Mouse (Mus musculus): ENCODE results near the gene Tacc3. TPM values are rescaled to one million over a fixed set of nuclear protein-coding genes. Genes with fewer than 3 reads are reported as not detected.

Tacc3 gene
- polyA plus RNA-seq, 1 experiment from 2014 or later = 127 TPM

DNA sequence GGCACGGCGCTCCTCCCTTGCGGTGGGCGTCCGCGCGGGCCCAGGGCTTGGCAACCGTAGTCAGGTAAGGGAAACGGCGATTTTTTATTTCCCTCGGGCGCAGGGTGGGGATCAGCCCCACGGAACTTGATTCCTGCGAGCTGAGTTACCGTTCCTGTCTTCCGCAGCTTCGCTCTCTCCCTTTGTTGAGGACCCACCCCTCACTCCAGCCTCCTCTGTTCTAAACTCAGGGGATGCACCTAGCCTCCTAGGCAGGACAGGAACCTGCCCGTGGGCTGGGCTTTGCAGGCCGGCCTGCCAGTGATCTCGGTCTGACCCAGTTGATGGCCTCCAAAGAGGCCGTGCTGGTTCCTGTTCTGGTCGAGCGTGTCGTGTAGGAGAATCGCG lies 729 bp downstream of the Tacc3 start:
- H3K9ac ChIP-seq (ENCODE audit: low read depth, low read length) = peak overlapping the region; percentile 79
- DNase-seq (ENCODE audit: low spot score) (no peak), ATAC-seq (ENCODE audit: low read depth) (0 out of 2 replicates have a peak, but pooled peaks have one; percentile 0)
- peaks cover 47% of the 10 kb centered on the region for H3K36me3 ChIP-seq (ENCODE audit: control insufficient read depth, insufficient read depth, low read length)
- H3K4me1 ChIP-seq (ENCODE audit: control insufficient read depth, insufficient read depth, low read length) = peaks cover 14% of the 10 kb centered on the region
- no peaks in the 10 kb centered on the region for H3K27me3 ChIP-seq (replicated peaks; ENCODE audit: control insufficient read depth, insufficient read depth, low read length)
- peak overlapping the region; percentile 77 for H3K4me3 ChIP-seq (ENCODE audit: low read depth, low read length)
- H3K9me3 ChIP-seq (ENCODE audit: control insufficient read depth, low read length) = no peaks in the 10 kb centered on the region
- WGBS = under 1% methylated on average over 26 of the region's 26 CpGs
- H3K27ac ChIP-seq (replicated peaks; ENCODE audit: low read depth, low read length) = peak overlapping the region; percentile 72; the same call in 1 of the 2 replicates
- peak overlapping the region; percentile 87 for H3K4me2 ChIP-seq (ENCODE audit: low read depth, low read length)

DNA sequence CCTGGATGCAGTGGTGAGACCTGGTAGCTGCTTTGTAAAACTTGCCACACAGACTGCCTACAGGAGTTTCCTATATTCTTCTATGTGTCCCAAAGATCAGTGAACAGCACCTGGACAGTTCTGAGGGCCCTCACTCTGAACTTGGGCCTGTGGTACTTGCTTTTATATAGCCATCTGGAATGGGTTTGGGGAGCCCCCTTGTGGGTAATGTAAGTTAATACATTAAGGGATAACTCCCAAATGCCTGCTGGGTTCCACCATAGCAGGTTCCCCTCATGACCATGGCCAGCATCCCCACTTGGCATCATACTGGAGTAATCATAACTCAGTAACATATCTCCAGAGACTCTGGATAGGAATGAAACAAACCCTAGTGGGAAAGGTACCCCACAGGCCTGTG lies 10.3 kb downstream of the Tacc3 start:
- Histone ChIP-seq H3K27ac (replicated peaks; ENCODE audit: low read depth, low read length) (no peak overlapping the region), H3K27me3 (replicated peaks; ENCODE audit: control insufficient read depth, insufficient read depth, low read length) (no peaks in the 10 kb centered on the region), H3K4me2 (ENCODE audit: low read depth, low read length) (no peak overlapping the region), H3K36me3 (ENCODE audit: control insufficient read depth, insufficient read depth, low read length) (peaks cover 82% of the 10 kb centered on the region), H3K9ac (ENCODE audit: low read depth, low read length) (no peak overlapping the region), H3K4me3 (ENCODE audit: low read depth, low read length) (no peak overlapping the region), H3K4me1 (ENCODE audit: control insufficient read depth, insufficient read depth, low read length) (no peaks in the 10 kb centered on the region), H3K9me3 (ENCODE audit: control insufficient read depth, low read length) (no peaks in the 10 kb centered on the region)
- ATAC-seq (ENCODE audit: low read depth) (no peak), DNase-seq (ENCODE audit: low spot score) (peak; percentile 55)

DNA sequence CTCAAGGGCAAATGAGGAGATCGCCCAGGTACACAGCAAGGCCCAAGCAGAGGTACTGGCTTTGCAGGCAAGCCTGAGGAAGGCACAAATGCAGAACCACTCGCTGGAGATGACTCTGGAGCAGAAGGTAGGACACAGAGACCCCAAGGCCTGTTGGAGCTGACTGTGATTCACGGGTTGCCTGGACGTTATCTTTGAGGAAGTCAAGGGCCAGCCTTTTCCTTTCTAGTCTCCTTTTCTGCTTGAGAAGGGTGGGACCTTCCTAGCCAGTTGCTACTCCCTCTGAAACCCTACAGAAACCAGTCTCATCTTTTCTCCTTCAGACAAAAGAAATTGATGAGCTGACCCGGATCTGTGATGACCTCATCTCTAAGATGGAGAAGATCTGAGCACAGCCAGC lies 13.7 kb downstream of the Tacc3 start:
- H3K4me2 ChIP-seq (ENCODE audit: low read depth, low read length) = no peak overlapping the region
- H3K27me3 ChIP-seq (replicated peaks; ENCODE audit: control insufficient read depth, insufficient read depth, low read length) = no peaks in the 10 kb centered on the region
- peaks cover 60% of the 10 kb centered on the region for H3K36me3 ChIP-seq (ENCODE audit: control insufficient read depth, insufficient read depth, low read length)
- ATAC-seq (ENCODE audit: low read depth) (no peak), DNase-seq (ENCODE audit: low spot score) (no peak)
- 86% methylated on average over 5 of the region's 5 CpGs for WGBS
- no peaks in the 10 kb centered on the region for H3K4me1 ChIP-seq (ENCODE audit: control insufficient read depth, insufficient read depth, low read length)
- no peak overlapping the region for H3K9ac ChIP-seq (ENCODE audit: low read depth, low read length)
- H3K4me3 ChIP-seq (ENCODE audit: low read depth, low read length) = no peak overlapping the region
- no peak overlapping the region for H3K27ac ChIP-seq (replicated peaks; ENCODE audit: low read depth, low read length)
- H3K9me3 ChIP-seq (ENCODE audit: control insufficient read depth, low read length) = no peaks in the 10 kb centered on the region

DNA sequence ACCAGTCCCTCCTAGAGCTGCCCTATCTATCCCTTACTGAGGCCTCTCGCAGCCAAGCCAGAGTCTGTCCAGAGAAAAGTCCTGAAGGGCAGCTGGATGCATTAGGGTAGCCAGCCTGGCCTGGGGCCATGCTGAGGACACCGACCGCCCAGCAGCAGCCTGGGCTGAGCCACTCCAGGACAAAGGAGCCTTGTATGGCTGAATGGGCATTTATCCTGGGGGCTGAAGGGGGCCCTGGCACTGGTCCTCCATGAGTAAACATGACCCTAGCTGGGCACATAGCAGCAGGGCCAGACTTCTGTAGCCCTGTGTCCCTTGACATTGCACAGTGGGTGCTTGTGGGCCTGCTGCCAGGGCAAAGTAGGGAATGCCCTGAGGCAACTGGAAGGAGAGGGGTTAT lies 16.5 kb downstream of the Tacc3 start:
- 56% methylated on average over 3 of the region's 3 CpGs for WGBS
- DNase-seq (ENCODE audit: low spot score) (no peak), ATAC-seq (ENCODE audit: low read depth) (peak; percentile 56; the same call in 1 of the 2 replicates)
- H3K9ac ChIP-seq (ENCODE audit: low read depth, low read length) = no peak overlapping the region
- peaks cover 33% of the 10 kb centered on the region for H3K36me3 ChIP-seq (ENCODE audit: control insufficient read depth, insufficient read depth, low read length)
- H3K4me3 ChIP-seq (ENCODE audit: low read depth, low read length) = no peak overlapping the region
- 0 out of 2 replicates have a peak overlapping the region, but pooled peaks have one; percentile 16 for H3K27ac ChIP-seq (replicated peaks; ENCODE audit: low read depth, low read length)
- no peaks in the 10 kb centered on the region for H3K9me3 ChIP-seq (ENCODE audit: control insufficient read depth, low read length)
- H3K4me2 ChIP-seq (ENCODE audit: low read depth, low read length) = no peak overlapping the region
- no peaks in the 10 kb centered on the region for H3K4me1 ChIP-seq (ENCODE audit: control insufficient read depth, insufficient read depth, low read length)
- no peaks in the 10 kb centered on the region for H3K27me3 ChIP-seq (replicated peaks; ENCODE audit: control insufficient read depth, insufficient read depth, low read length)

DNA sequence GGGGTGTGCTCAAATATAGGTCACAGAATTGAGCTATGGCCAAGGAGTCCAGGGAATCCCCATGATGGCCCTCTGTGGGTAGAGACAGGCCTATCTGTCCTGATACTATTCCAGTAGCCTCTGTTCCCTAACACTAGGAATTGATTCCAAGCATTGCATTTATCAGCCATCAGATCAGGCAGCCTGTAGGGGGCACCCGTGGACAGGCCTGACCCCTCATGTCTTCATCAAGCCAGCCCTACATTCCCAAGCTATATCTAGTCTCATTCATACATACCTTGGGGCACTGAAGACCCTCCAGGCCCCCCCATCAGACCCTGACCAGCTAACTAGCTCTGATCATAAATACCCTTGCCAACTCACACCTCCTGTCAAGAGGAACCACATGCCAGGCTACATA lies 18.0 kb downstream of the Tacc3 start:
- ATAC-seq (ENCODE audit: low read depth) = 0 out of 2 replicates have a peak, but pooled peaks have one; percentile 32
- no peak overlapping the region for H3K4me3 ChIP-seq (ENCODE audit: low read depth, low read length)
- WGBS = 10% methylated on average over 1 of the region's 1 CpGs
- no peaks in the 10 kb centered on the region for H3K4me1 ChIP-seq (ENCODE audit: control insufficient read depth, insufficient read depth, low read length)
- H3K9ac ChIP-seq (ENCODE audit: low read depth, low read length) = no peak overlapping the region
- H3K27ac ChIP-seq (replicated peaks; ENCODE audit: low read depth, low read length) = no peak overlapping the region
- peaks cover 17% of the 10 kb centered on the region; the same call in 1 of the 2 replicates for H3K36me3 ChIP-seq (ENCODE audit: control insufficient read depth, insufficient read depth, low read length)
- DNase-seq (ENCODE audit: low spot score) = peak; percentile 59
- no peak overlapping the region for H3K4me2 ChIP-seq (ENCODE audit: low read depth, low read length)
- no peaks in the 10 kb centered on the region for H3K27me3 ChIP-seq (replicated peaks; ENCODE audit: control insufficient read depth, insufficient read depth, low read length)
- H3K9me3 ChIP-seq (ENCODE audit: control insufficient read depth, low read length) = no peaks in the 10 kb centered on the region

DNA sequence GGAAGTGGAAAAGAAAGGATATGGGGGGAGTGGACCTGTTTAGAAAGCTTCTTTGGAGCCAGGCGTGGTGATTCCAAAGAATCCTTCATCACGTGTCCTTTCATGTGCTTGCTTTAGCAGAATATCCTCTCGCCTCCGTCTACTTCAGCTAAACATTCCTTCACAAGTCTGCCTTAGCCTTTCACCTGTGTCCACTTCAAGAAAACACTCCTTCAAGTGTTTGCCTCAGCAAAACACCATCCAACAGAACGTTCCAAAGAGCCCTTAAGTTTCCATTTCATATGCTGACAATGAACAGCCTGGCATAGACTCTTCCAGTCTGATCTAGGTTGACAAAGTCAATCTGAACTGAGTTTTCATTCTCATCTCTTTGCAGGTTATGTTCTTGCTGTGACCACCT lies 20.3 kb downstream of the Tacc3 start:
- no peak overlapping the region for H3K9ac ChIP-seq (ENCODE audit: low read depth, low read length)
- no peaks in the 10 kb centered on the region for H3K27me3 ChIP-seq (replicated peaks; ENCODE audit: control insufficient read depth, insufficient read depth, low read length)
- no peak overlapping the region for H3K4me2 ChIP-seq (ENCODE audit: low read depth, low read length)
- 0 out of 2 replicates have a peak, but pooled peaks cover 2% of the 10 kb centered on the region for H3K4me1 ChIP-seq (ENCODE audit: control insufficient read depth, insufficient read depth, low read length)
- 77% methylated on average over 5 of the region's 5 CpGs for WGBS
- H3K9me3 ChIP-seq (ENCODE audit: control insufficient read depth, low read length) = no peaks in the 10 kb centered on the region
- H3K27ac ChIP-seq (replicated peaks; ENCODE audit: low read depth, low read length) = no peak overlapping the region
- ATAC-seq (ENCODE audit: low read depth) = no peak
- H3K36me3 ChIP-seq (ENCODE audit: control insufficient read depth, insufficient read depth, low read length) = peaks cover 3% of the 10 kb centered on the region; the same call in 1 of the 2 replicates
- no peak for DNase-seq (ENCODE audit: low spot score)
- H3K4me3 ChIP-seq (ENCODE audit: low read depth, low read length) = no peak overlapping the region

DNA sequence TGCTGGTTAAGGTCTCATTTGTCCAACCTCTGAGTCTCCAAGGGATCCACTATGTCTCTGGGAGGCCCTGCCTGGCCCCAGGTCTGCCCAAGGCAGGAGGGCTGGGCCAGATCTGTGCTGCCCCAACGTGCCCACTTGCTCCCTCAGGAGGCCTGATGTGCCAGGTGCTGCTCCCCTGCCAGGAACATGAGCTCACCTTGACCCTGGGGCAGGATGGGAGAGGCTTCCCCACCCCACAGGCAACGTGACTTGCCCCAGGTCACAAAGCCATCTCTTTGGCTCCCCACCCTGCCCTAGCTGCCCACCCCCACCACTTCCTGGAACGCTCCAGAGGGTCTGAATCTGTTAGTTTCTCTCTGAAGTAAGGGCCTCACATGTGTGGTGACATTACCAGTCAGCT lies 23.1 kb downstream of the Tacc3 start:
- Histone ChIP-seq H3K4me3 (ENCODE audit: low read depth, low read length) (no peak overlapping the region), H3K27ac (replicated peaks; ENCODE audit: low read depth, low read length) (no peak overlapping the region; the same call in 1 of the 2 replicates), H3K9me3 (ENCODE audit: control insufficient read depth, low read length) (no peaks in the 10 kb centered on the region), H3K4me2 (ENCODE audit: low read depth, low read length) (no peak overlapping the region), H3K27me3 (replicated peaks; ENCODE audit: control insufficient read depth, insufficient read depth, low read length) (no peaks in the 10 kb centered on the region), H3K9ac (ENCODE audit: low read depth, low read length) (no peak overlapping the region), H3K36me3 (ENCODE audit: control insufficient read depth, insufficient read depth, low read length) (no peaks in the 10 kb centered on the region), H3K4me1 (ENCODE audit: control insufficient read depth, insufficient read depth, low read length) (0 out of 2 replicates have a peak, but pooled peaks cover 2% of the 10 kb centered on the region)
- 53% methylated on average over 3 of the region's 3 CpGs for WGBS
- no peak for ATAC-seq (ENCODE audit: low read depth)
- DNase-seq (ENCODE audit: low spot score) = no peak

DNA sequence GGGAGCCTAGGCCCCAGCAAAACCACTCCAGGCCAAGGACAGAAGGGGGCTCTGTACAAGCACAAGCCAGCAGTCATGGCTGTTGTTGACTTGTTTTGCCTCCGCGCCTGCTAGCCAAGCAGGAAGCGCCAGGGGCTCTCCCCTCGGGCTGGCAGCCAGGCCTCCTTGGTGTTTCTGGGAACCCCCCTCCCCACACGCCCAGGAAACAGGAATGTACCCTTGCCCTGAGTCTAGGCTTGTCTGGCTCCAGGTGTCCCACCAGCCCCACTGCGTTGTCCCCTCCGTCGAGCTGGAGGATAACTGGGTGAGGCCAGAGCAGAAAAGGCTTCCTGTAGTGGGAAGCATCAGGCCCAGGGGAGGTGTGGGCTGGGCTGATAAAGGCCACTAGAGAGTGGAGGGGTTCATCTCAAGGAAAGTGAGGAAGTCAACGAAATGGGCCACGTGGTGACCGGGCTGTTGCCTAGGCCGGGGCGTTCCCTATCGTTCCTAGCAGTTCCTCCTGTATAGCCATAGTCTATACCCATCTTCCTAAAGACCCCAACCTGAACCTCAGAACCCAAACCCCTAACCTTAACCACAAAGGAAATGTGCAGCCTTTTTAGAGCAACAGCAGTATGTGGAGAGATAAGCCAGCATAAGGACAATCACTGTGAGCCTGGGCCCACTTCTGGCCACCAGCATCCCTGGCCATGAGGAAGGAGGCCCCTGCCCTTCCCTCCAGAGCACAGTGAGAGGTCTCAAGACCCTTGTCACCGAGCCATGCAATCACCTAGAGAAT lies 23.9 kb downstream of the Tacc3 start:
- Histone ChIP-seq H3K4me3 (ENCODE audit: low read depth, low read length) (no peak overlapping the region), H3K9ac (ENCODE audit: low read depth, low read length) (no peak overlapping the region), H3K36me3 (ENCODE audit: control insufficient read depth, insufficient read depth, low read length) (no peaks in the 10 kb centered on the region), H3K27ac (replicated peaks; ENCODE audit: low read depth, low read length) (no peak overlapping the region), H3K4me1 (ENCODE audit: control insufficient read depth, insufficient read depth, low read length) (0 out of 2 replicates have a peak, but pooled peaks cover 2% of the 10 kb centered on the region), H3K4me2 (ENCODE audit: low read depth, low read length) (no peak overlapping the region), H3K9me3 (ENCODE audit: control insufficient read depth, low read length) (no peaks in the 10 kb centered on the region), H3K27me3 (replicated peaks; ENCODE audit: control insufficient read depth, insufficient read depth, low read length) (no peaks in the 10 kb centered on the region)
- DNase-seq (ENCODE audit: low spot score) = no peak
- WGBS = 69% methylated on average over 15 of the region's 15 CpGs
- no peak for ATAC-seq (ENCODE audit: low read depth)

DNA sequence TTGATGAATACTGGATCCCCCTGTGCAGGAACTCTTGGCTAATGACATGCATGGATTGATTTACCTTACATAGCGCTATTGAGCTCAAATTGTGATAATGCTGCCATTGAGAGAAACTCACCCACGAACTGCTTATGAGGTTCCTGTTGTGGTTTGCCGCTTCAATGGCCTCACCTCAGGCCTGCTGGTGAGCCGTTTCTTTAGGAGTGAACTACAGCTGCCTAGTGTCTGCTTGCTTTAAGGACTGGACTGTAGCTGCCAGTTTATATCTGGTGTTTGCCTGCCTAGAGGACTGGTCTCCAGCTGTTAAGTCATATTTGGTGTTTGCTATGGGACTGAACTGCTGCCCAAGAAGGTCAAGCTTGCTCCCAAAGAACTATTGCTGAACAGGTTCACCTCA lies 25.0 kb downstream of the Tacc3 start:
- DNase-seq (ENCODE audit: low spot score) = no peak
- WGBS = 72% methylated on average over 4 of the region's 4 CpGs

More for the DNA sequence above, 25.0 kb downstream of the Tacc3 start:
- Histone ChIP-seq H3K36me3 (ENCODE audit: control insufficient read depth, insufficient read depth, low read length) (no peaks in the 10 kb centered on the region), H3K4me2 (ENCODE audit: low read depth, low read length) (no peak overlapping the region), H3K4me1 (ENCODE audit: control insufficient read depth, insufficient read depth, low read length) (0 out of 2 replicates have a peak, but pooled peaks cover 2% of the 10 kb centered on the region), H3K9me3 (ENCODE audit: control insufficient read depth, low read length) (no peaks in the 10 kb centered on the region), H3K4me3 (ENCODE audit: low read depth, low read length) (no peak overlapping the region), H3K27me3 (replicated peaks; ENCODE audit: control insufficient read depth, insufficient read depth, low read length) (no peaks in the 10 kb centered on the region), H3K27ac (replicated peaks; ENCODE audit: low read depth, low read length) (no peak overlapping the region), H3K9ac (ENCODE audit: low read depth, low read length) (no peak overlapping the region)
- no peak for ATAC-seq (ENCODE audit: low read depth)
